Mouse (Mus musculus) hindbrain, embryonic 16.5 days (tissue): ENCODE measurements at regions not wholly inside any gene's neighbourhood (a gene's known extent, or its start where the extent isn't known, plus 50 kb on each side); places are given as distances from the start of the nearest gene placed in this dataset.

Experiments used
- ATAC-seq: fragments of 200-750 bp; cut with Nextera tagmentation; 2 replicates; pipeline ENCODE4 v1.8.0; 2017; ENCODE audit warnings: moderate TSS enrichment, moderate library complexity
- H3K27ac ChIP-seq: fragments of 300-500 bp; sonication (generic); 2 replicates; pipeline ENCODE4 v1.5.1; 2014; ENCODE audit warnings: low read depth, mild to moderate bottlenecking, control low read depth, low read length, moderate library complexity
- H3K27me3 ChIP-seq: fragments of 300-500 bp; sonication (generic); replicated peaks from 2 replicates; pipeline ENCODE4 v1.6.1; 2014; ENCODE audit warnings: low read length; ENCODE audit not compliant: control insufficient read depth, insufficient read depth
- H3K36me3 ChIP-seq: fragments of 300-500 bp; sonication (generic); 2 replicates; pipeline ENCODE4 v1.6.1; 2014; ENCODE audit warnings: mild to moderate bottlenecking, low read length, moderate library complexity, mixed read lengths; ENCODE audit not compliant: control insufficient read depth, insufficient read depth
- H3K4me1 ChIP-seq: fragments of 300-500 bp; sonication (generic); 2 replicates; pipeline ENCODE4 v1.6.1; 2014; ENCODE audit warnings: low read depth, low read length; ENCODE audit not compliant: control insufficient read depth, insufficient read depth
- H3K4me2 ChIP-seq: fragments of 300-500 bp; sonication (generic); 2 replicates; pipeline ENCODE4 v1.6.1; 2014; ENCODE audit warnings: mild to moderate bottlenecking, low read length, control low read depth, moderate library complexity
- H3K4me3 ChIP-seq: fragments of 300-500 bp; sonication (generic); 2 replicates; pipeline ENCODE4 v1.5.1; 2014; ENCODE audit warnings: mild to moderate bottlenecking, low read length, control low read depth, moderate library complexity
- H3K9ac ChIP-seq: fragments of 300-500 bp; sonication (generic); 2 replicates; pipeline ENCODE4 v1.6.1; 2014; ENCODE audit warnings: low read depth, mild to moderate bottlenecking, control low read depth, low read length, moderate library complexity
- H3K9me3 ChIP-seq: fragments of 300-500 bp; sonication (generic); 2 replicates; pipeline ENCODE4 v1.6.1; 2014; ENCODE audit warnings: mild to moderate bottlenecking, low read length, moderate library complexity; ENCODE audit not compliant: control insufficient read depth
- WGBS: fragments of 180-500 bp; shearing (Covaris S2); extraction: QIAGEN DNeasy Blood & Tissue Kit; methylation state at CpG from one replicate; pipeline ENCODE4 v1.1.7; 2014; 5-methylcytosine and 5-hydroxymethylcytosine counted together

DNA sequence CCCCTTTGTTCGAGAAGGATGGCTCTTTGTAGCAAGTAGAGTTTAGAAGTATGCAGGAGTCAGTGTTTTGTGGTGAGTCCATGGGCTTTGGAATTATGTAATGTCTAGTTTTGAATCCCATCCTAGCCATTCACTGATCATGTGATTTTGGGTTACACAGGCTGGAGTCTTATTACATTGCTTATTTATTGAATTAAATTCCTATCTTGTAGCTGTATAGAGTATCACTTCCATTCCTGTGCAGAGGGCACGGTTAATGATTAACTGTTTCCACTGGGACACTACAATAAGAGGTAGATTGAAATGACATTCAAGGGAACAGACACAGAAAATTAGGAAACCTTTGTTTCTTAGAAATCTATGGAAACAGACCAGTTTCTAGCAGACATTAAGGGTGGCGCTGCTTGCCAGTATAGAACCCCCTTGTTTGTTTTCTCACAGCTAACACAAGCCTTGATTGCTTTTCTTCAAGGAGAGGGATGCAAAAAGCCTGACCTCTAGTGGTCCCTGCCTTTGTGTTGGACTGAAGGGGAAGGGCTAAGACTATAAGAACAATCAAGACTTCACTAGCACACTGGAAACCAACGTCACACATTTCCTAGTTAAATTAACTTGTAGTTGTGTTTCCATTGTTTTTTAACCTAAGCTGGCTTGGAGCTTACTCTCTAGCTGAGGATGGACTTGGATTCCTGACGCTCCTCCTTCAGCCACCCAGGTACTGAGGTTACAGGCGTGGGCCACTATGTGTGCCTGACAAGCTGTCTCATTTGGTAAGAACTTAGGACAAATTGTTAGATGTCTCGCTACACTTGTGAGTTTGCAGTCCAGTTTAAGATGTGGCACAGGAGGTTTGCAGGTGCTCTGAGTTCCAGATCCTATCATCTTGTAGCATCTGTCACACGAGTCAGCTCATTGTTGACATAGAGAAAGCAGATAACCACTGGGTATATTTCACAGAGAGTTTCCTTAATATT, 219.1 kb upstream of the Tprg start:
- Histone ChIP-seq H3K4me1 (no peaks in the 10 kb centered on the region), H3K27ac (no peak overlapping the region), H3K4me3 (no peak overlapping the region), H3K9ac (no peak overlapping the region), H3K4me2 (no peak overlapping the region), H3K36me3 (no peaks in the 10 kb centered on the region), H3K9me3 (no peaks in the 10 kb centered on the region), H3K27me3 (peaks cover 4% of the 10 kb centered on the region; the same call in 1 of the 2 replicates)
- WGBS = 51% methylated on average over 8 of the region's 8 CpGs
- 0 out of 2 replicates have a peak, but pooled peaks have one; percentile 52 for ATAC-seq

DNA sequence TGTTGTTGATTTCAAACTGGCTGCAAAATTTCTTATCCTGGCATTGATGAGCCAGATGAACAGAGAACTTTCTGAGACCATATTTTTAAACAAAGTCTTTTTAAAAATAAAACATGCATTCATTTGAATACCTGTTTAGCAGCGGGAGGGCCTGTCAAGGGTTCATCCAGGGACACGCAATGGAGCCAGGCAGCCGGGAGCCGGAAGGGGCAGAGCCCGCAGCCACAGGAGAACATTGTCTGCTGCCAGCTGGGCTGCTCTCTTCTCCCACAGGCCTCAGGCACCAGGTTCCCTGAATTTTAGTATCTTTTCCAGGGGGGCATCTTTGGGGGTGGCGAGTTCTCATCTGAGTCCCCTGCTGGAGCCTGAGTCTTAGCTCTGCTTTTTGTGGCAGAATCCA, 205.8 kb upstream of the Tprg start:
- Histone ChIP-seq H3K4me2 (no peak overlapping the region), H3K27me3 (no peaks in the 10 kb centered on the region), H3K36me3 (no peaks in the 10 kb centered on the region), H3K4me1 (no peaks in the 10 kb centered on the region), H3K4me3 (no peak overlapping the region), H3K9me3 (no peaks in the 10 kb centered on the region), H3K27ac (no peak overlapping the region), H3K9ac (no peak overlapping the region)
- ATAC-seq = no peak
- 93% methylated on average over 6 of the region's 6 CpGs for WGBS

DNA sequence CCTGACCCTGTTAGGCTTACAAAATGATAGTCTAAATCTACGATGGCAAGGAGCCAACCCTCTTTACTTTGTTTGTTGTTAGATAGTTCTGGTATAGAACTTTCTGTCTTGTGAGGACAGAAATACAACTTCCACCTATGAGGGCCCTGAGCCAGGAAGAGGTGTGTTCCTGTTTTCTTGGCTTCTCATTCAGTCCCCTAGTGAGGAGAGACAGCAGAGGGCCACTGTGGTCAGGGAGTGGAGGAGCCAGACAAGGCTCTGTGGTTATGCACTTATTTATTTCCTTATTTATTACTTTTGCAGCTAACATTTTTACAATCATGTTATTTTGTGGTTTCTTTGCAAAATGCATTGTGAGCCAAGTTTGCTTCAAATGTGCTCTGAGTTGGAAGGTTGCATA, 202.9 kb upstream of the Tprg start:
- Histone ChIP-seq H3K4me3 (no peak overlapping the region), H3K27me3 (no peaks in the 10 kb centered on the region), H3K9me3 (no peaks in the 10 kb centered on the region), H3K36me3 (no peaks in the 10 kb centered on the region), H3K9ac (no peak overlapping the region), H3K4me1 (no peaks in the 10 kb centered on the region), H3K27ac (no peak overlapping the region), H3K4me2 (no peak overlapping the region)
- WGBS = 86% methylated on average over 1 of the region's 1 CpGs
- ATAC-seq = no peak

DNA sequence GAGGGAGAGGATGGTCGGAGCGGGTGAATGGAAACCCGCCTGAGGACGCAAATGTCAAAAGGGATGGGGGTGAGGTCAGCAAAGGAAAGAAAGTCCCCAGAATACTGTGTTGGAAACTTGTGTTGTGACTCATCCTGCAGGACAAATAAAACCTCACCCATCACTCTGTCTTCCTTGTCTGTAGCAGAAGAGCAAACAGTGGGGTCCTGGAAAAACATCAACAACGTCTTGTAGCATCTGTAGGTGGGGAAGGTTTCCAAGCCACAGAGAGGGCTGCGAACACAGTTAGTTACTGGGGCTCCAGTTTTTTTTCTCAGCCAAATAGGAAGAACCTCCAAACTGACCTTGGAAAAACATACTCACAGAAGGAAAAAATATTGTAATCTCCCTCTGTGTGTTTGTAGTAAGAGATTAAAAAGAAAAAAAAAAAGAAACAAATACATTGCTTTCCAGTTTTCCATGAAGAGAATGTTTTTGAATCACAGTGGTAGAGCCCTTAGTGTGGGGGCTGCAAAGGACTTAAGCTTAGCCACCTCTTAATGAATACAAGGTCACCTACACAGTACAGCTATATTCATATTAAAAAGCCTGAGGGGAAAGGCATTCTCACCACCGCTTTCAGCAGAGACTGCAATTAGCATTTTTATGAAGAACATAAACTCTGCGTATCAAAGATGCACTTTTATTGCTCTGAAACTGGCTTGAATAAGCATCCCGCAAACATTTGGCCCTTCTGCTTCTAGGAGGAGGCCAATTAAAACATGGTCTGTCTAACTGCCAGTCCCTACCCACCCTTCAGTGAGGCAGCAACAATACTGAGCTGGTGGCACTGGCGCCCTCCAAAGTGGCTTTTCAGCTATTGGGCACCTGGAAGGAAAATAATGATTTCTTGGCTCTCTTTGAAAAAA, 198.6 kb upstream of the Tprg start:
- no peaks in the 10 kb centered on the region for H3K9me3 ChIP-seq
- ATAC-seq = no peak
- no peaks in the 10 kb centered on the region for H3K4me1 ChIP-seq
- WGBS = 66% methylated on average over 10 of the region's 10 CpGs
- no peak overlapping the region for H3K9ac ChIP-seq
- no peak overlapping the region for H3K4me2 ChIP-seq
- H3K27me3 ChIP-seq = no peaks in the 10 kb centered on the region
- H3K27ac ChIP-seq = no peak overlapping the region
- no peaks in the 10 kb centered on the region for H3K36me3 ChIP-seq
- H3K4me3 ChIP-seq = no peak overlapping the region

DNA sequence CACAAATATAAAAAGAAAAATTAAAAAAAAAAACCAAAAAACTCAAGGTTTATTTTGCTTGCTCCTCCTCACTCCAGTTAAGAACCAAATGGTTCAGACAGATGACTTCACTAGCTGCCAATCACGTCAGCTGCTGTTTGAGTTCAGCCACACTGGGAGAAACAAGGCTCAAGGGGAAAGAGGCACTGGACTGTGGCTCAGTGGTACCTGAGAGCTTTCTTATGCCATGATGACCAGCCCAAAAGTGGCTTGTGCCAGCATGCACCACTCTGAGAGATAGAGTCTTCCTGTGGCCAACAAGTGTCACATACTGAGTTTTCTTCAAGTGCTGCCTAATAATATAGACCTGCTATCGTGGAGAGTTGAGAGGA, 198.0 kb upstream of the Tprg start:
- Histone ChIP-seq H3K27me3 (no peaks in the 10 kb centered on the region), H3K4me1 (no peaks in the 10 kb centered on the region), H3K9ac (no peak overlapping the region), H3K27ac (no peak overlapping the region), H3K9me3 (no peaks in the 10 kb centered on the region), H3K4me3 (no peak overlapping the region), H3K4me2 (no peak overlapping the region), H3K36me3 (no peaks in the 10 kb centered on the region)
- WGBS = 81% methylated on average over 2 of the region's 2 CpGs
- no peak for ATAC-seq

DNA sequence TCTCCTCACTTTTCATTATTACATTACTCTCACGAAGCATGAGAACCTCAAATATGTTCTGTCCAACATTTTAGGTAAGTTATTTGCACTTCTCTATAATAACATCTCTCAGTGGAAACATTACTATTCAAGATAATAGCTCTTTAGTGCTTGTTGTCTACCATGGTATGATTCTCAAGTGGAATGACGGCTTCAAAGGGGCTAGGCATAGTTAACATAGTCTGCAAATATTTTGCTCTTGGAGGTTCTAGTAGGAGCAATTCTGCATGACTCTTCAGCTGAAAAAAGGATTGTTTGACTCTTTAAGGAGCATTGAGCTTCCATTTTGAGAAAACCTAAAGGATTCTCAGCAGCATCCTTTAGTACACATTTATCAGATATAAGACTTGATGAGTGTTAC, 182.5 kb upstream of the Tprg start:
- 74% methylated on average over 2 of the region's 2 CpGs for WGBS
- no peaks in the 10 kb centered on the region for H3K27me3 ChIP-seq

DNA sequence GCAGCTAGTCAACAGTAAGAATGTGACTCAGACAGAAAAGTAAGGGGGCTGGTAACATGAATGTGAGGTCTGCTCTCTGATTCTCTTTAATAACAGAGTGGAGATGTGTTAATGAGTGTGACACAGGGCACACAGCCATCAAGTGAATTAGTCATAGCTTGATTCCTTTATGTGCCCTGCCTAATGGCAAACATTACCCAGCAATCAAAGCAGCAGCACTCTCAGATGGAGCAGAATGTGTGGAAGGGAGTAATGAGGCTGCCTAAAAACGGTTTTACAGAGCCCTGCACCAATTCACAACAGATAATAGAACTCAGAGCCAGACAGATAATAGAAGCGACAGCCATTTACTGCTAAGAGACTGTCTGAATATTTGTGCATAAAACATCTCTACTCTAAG, 182.0 kb upstream of the Tprg start:
- H3K4me1 ChIP-seq = no peaks in the 10 kb centered on the region; the same call in 1 of the 2 replicates
- H3K36me3 ChIP-seq = no peaks in the 10 kb centered on the region
- no peaks in the 10 kb centered on the region for H3K27me3 ChIP-seq
- no peaks in the 10 kb centered on the region for H3K9me3 ChIP-seq
- ATAC-seq = peak; percentile 73
- no peak overlapping the region for H3K9ac ChIP-seq
- H3K4me3 ChIP-seq = no peak overlapping the region
- no peak overlapping the region for H3K27ac ChIP-seq
- no peak overlapping the region for H3K4me2 ChIP-seq
- WGBS = 15% methylated on average over 2 of the region's 2 CpGs

More for the DNA sequence above, 182.5 kb upstream of the Tprg start:
- Histone ChIP-seq H3K4me1 (no peaks in the 10 kb centered on the region; the same call in 1 of the 2 replicates), H3K36me3 (no peaks in the 10 kb centered on the region), H3K4me2 (no peak overlapping the region), H3K9me3 (no peaks in the 10 kb centered on the region), H3K27ac (no peak overlapping the region), H3K9ac (no peak overlapping the region), H3K4me3 (no peak overlapping the region)
- ATAC-seq = no peak

DNA sequence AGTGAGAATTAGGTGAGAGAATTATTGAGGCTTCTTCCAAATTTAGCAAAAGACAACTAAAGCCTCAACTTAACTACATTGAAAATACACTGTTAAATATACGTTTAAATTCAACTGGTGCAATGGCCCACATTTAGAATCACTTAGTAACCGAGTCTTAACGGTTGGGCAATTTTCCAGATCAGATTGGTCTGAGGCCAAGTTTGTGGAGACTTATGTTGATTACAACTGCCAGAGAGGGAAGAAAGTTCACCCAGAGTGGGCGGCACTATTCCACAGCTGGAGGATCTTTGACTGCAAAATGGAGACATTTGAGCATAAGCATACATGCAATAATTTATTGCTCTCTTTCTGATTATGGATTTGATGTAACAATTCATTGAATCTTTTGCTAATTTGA, 146.5 kb upstream of the Tprg start:
- ATAC-seq = no peak
- peaks cover 2% of the 10 kb centered on the region; the same call in 1 of the 2 replicates for H3K9me3 ChIP-seq
- no peaks in the 10 kb centered on the region for H3K27me3 ChIP-seq
- H3K4me2 ChIP-seq = no peak overlapping the region
- no peak overlapping the region for H3K9ac ChIP-seq
- H3K4me1 ChIP-seq = no peaks in the 10 kb centered on the region
- H3K27ac ChIP-seq = no peak overlapping the region
- WGBS = 69% methylated on average over 4 of the region's 4 CpGs
- H3K36me3 ChIP-seq = no peaks in the 10 kb centered on the region
- no peak overlapping the region for H3K4me3 ChIP-seq

DNA sequence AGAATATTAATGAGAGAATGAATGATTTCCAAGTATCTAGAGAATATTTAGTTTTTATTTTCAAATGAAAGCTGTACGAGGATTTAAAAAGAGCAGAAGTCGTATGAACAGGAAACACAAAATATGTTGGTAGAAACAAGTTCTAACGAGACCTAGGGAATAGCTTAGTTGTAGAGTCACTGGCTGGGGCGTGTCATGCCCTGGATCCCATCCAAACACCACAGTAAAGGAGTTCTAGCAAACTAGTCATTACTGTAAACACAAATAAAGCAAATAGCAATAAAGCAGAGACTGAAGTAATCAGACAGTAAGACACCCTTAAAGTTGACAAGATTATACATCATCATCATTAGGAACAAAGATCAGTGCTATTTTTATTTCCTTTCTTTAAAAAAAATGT, 139.1 kb upstream of the Tprg start:
- no peak for ATAC-seq
- WGBS = 88% methylated on average over 4 of the region's 4 CpGs

More for the DNA sequence above, 139.1 kb upstream of the Tprg start:
- H3K36me3 ChIP-seq = no peaks in the 10 kb centered on the region
- no peak overlapping the region for H3K4me3 ChIP-seq
- H3K9ac ChIP-seq = no peak overlapping the region
- H3K4me2 ChIP-seq = no peak overlapping the region
- H3K9me3 ChIP-seq = peaks cover under 1% of the 10 kb centered on the region; the same call in 1 of the 2 replicates
- no peaks in the 10 kb centered on the region for H3K4me1 ChIP-seq
- no peaks in the 10 kb centered on the region for H3K27me3 ChIP-seq
- H3K27ac ChIP-seq = no peak overlapping the region
